Mouse (Mus musculus): ENCODE measurements at regions not wholly inside any gene's neighbourhood (a gene's known extent, or its start where the extent isn't known, plus 50 kb on each side); places are given as distances from the start of the nearest gene placed in this dataset.

- no peaks in the 10 kb centered on the region for H3K9me3 ChIP-seq (ENCODE audit: control insufficient read depth, low read length)
- no peak overlapping the region for H3K27ac ChIP-seq (ENCODE audit: low read length)
- WGBS, result 80% methylated on average over 3 of the region's 3 CpGs
- H3K4me1 ChIP-seq (ENCODE audit: control insufficient read depth, insufficient read depth, low read length), result no peaks in the 10 kb centered on the region
- no peak overlapping the region for H3K9ac ChIP-seq (ENCODE audit: low read depth, low read length)
- no peaks in the 10 kb centered on the region for H3K36me3 ChIP-seq (ENCODE audit: control insufficient read depth, insufficient read depth, low read length)
- no peak overlapping the region for H3K4me2 ChIP-seq (ENCODE audit: low read depth, low read length)
- H3K27me3 ChIP-seq (replicated peaks; ENCODE audit: control insufficient read depth, insufficient read depth, low read length), result no peaks in the 10 kb centered on the region
- no peak for ATAC-seq
- no peak overlapping the region for H3K4me3 ChIP-seq (ENCODE audit: low read length)
Observed at GRCm38 (mm10) chr16:93033943-93034342, 208.0 kb upstream of the Runx1 start.

GRCm38 (mm10) chr16:93031624-93032023 lies 205.7 kb upstream of the Runx1 start:
- Histone ChIP-seq H3K36me3 (ENCODE audit: control insufficient read depth, insufficient read depth, low read length) (no peaks in the 10 kb centered on the region), H3K4me3 (ENCODE audit: low read length) (no peak overlapping the region), H3K27ac (ENCODE audit: low read length) (no peak overlapping the region), H3K9ac (ENCODE audit: low read depth, low read length) (no peak overlapping the region), H3K4me2 (ENCODE audit: low read depth, low read length) (no peak overlapping the region), H3K27me3 (replicated peaks; ENCODE audit: control insufficient read depth, insufficient read depth, low read length) (no peaks in the 10 kb centered on the region), H3K9me3 (ENCODE audit: control insufficient read depth, low read length) (no peaks in the 10 kb centered on the region), H3K4me1 (ENCODE audit: control insufficient read depth, insufficient read depth, low read length) (no peaks in the 10 kb centered on the region)
- no peak for ATAC-seq
- 82% methylated on average over 5 of the region's 5 CpGs for WGBS

- H3K4me3 ChIP-seq (ENCODE audit: low read length), result no peak overlapping the region
- no peak for ATAC-seq
- no peaks in the 10 kb centered on the region for H3K36me3 ChIP-seq (ENCODE audit: control insufficient read depth, insufficient read depth, low read length)
- WGBS, result 76% methylated on average over 7 of the region's 7 CpGs
- no peak overlapping the region for H3K9ac ChIP-seq (ENCODE audit: low read depth, low read length)
- H3K27me3 ChIP-seq (replicated peaks; ENCODE audit: control insufficient read depth, insufficient read depth, low read length), result no peaks in the 10 kb centered on the region
- H3K9me3 ChIP-seq (ENCODE audit: control insufficient read depth, low read length), result no peaks in the 10 kb centered on the region
- no peak overlapping the region for H3K4me2 ChIP-seq (ENCODE audit: low read depth, low read length)
- H3K27ac ChIP-seq (ENCODE audit: low read length), result no peak overlapping the region
- no peaks in the 10 kb centered on the region for H3K4me1 ChIP-seq (ENCODE audit: control insufficient read depth, insufficient read depth, low read length)
Observed at GRCm38 (mm10) chr16:93028640-93029039, 202.7 kb upstream of the Runx1 start.

GRCm38 (mm10) chr16:93028016-93028415 lies 202.1 kb upstream of the Runx1 start:
- H3K36me3 ChIP-seq (ENCODE audit: control insufficient read depth, insufficient read depth, low read length), result no peaks in the 10 kb centered on the region
- no peak overlapping the region for H3K4me3 ChIP-seq (ENCODE audit: low read length)
- no peaks in the 10 kb centered on the region for H3K4me1 ChIP-seq (ENCODE audit: control insufficient read depth, insufficient read depth, low read length)
- no peaks in the 10 kb centered on the region for H3K27me3 ChIP-seq (replicated peaks; ENCODE audit: control insufficient read depth, insufficient read depth, low read length)
- ATAC-seq, result no peak
- 88% methylated on average over 7 of the region's 7 CpGs for WGBS
- H3K27ac ChIP-seq (ENCODE audit: low read length), result no peak overlapping the region
- no peak overlapping the region for H3K4me2 ChIP-seq (ENCODE audit: low read depth, low read length)
- H3K9me3 ChIP-seq (ENCODE audit: control insufficient read depth, low read length), result no peaks in the 10 kb centered on the region
- H3K9ac ChIP-seq (ENCODE audit: low read depth, low read length), result no peak overlapping the region

- Histone ChIP-seq H3K4me1 (ENCODE audit: control insufficient read depth, insufficient read depth, low read length) (no peaks in the 10 kb centered on the region), H3K4me3 (ENCODE audit: low read length) (no peak overlapping the region), H3K27me3 (replicated peaks; ENCODE audit: control insufficient read depth, insufficient read depth, low read length) (no peaks in the 10 kb centered on the region), H3K36me3 (ENCODE audit: control insufficient read depth, insufficient read depth, low read length) (no peaks in the 10 kb centered on the region), H3K27ac (ENCODE audit: low read length) (no peak overlapping the region), H3K4me2 (ENCODE audit: low read depth, low read length) (no peak overlapping the region), H3K9me3 (ENCODE audit: control insufficient read depth, low read length) (no peaks in the 10 kb centered on the region), H3K9ac (ENCODE audit: low read depth, low read length) (no peak overlapping the region)
- WGBS, result 41% methylated on average over 11 of the region's 11 CpGs
- ATAC-seq, result no peak
Observed at GRCm38 (mm10) chr16:93026094-93026648, 200.2 kb upstream of the Runx1 start.

GRCm38 (mm10) chr16:93019800-93020555 lies 194.0 kb upstream of the Runx1 start:
- no peak for ATAC-seq
- 71% methylated on average over 7 of the region's 7 CpGs for WGBS
- no peaks in the 10 kb centered on the region for H3K27me3 ChIP-seq (replicated peaks; ENCODE audit: control insufficient read depth, insufficient read depth, low read length)
- H3K36me3 ChIP-seq (ENCODE audit: control insufficient read depth, insufficient read depth, low read length), result no peaks in the 10 kb centered on the region
- no peaks in the 10 kb centered on the region for H3K4me1 ChIP-seq (ENCODE audit: control insufficient read depth, insufficient read depth, low read length)
- no peak overlapping the region for H3K4me2 ChIP-seq (ENCODE audit: low read depth, low read length)
- no peaks in the 10 kb centered on the region for H3K9me3 ChIP-seq (ENCODE audit: control insufficient read depth, low read length)
- H3K9ac ChIP-seq (ENCODE audit: low read depth, low read length), result no peak overlapping the region
- H3K4me3 ChIP-seq (ENCODE audit: low read length), result no peak overlapping the region
- no peak overlapping the region for H3K27ac ChIP-seq (ENCODE audit: low read length)

- no peaks in the 10 kb centered on the region for H3K36me3 ChIP-seq (ENCODE audit: control insufficient read depth, insufficient read depth, low read length)
- H3K9ac ChIP-seq (ENCODE audit: low read depth, low read length), result no peak overlapping the region
- ATAC-seq, result no peak
- WGBS, result 45% methylated on average over 5 of the region's 5 CpGs
- no peaks in the 10 kb centered on the region for H3K27me3 ChIP-seq (replicated peaks; ENCODE audit: control insufficient read depth, insufficient read depth, low read length)
- no peak overlapping the region for H3K4me3 ChIP-seq (ENCODE audit: low read length)
- no peaks in the 10 kb centered on the region for H3K4me1 ChIP-seq (ENCODE audit: control insufficient read depth, insufficient read depth, low read length)
- H3K4me2 ChIP-seq (ENCODE audit: low read depth, low read length), result no peak overlapping the region
- H3K9me3 ChIP-seq (ENCODE audit: control insufficient read depth, low read length), result no peaks in the 10 kb centered on the region
- no peak overlapping the region for H3K27ac ChIP-seq (ENCODE audit: low read length)
Observed at GRCm38 (mm10) chr16:93018766-93019165, 192.8 kb upstream of the Runx1 start.

GRCm38 (mm10) chr16:93017025-93017424 lies 191.1 kb upstream of the Runx1 start:
- no peaks in the 10 kb centered on the region for H3K36me3 ChIP-seq (ENCODE audit: control insufficient read depth, insufficient read depth, low read length)
- H3K4me2 ChIP-seq (ENCODE audit: low read depth, low read length), result no peak overlapping the region
- 90% methylated on average over 9 of the region's 9 CpGs for WGBS
- no peak overlapping the region for H3K9ac ChIP-seq (ENCODE audit: low read depth, low read length)
- no peak overlapping the region for H3K27ac ChIP-seq (ENCODE audit: low read length)
- H3K27me3 ChIP-seq (replicated peaks; ENCODE audit: control insufficient read depth, insufficient read depth, low read length), result no peaks in the 10 kb centered on the region
- ATAC-seq, result no peak
- H3K4me3 ChIP-seq (ENCODE audit: low read length), result no peak overlapping the region
- no peaks in the 10 kb centered on the region for H3K4me1 ChIP-seq (ENCODE audit: control insufficient read depth, insufficient read depth, low read length)
- no peaks in the 10 kb centered on the region for H3K9me3 ChIP-seq (ENCODE audit: control insufficient read depth, low read length)

GRCm38 (mm10) chr16:93015636-93016035 lies 189.7 kb upstream of the Runx1 start:
- Histone ChIP-seq H3K4me1 (ENCODE audit: control insufficient read depth, insufficient read depth, low read length) (no peaks in the 10 kb centered on the region), H3K27me3 (replicated peaks; ENCODE audit: control insufficient read depth, insufficient read depth, low read length) (no peaks in the 10 kb centered on the region), H3K36me3 (ENCODE audit: control insufficient read depth, insufficient read depth, low read length) (no peaks in the 10 kb centered on the region), H3K27ac (ENCODE audit: low read length) (no peak overlapping the region), H3K4me3 (ENCODE audit: low read length) (no peak overlapping the region), H3K9me3 (ENCODE audit: control insufficient read depth, low read length) (no peaks in the 10 kb centered on the region), H3K4me2 (ENCODE audit: low read depth, low read length) (no peak overlapping the region), H3K9ac (ENCODE audit: low read depth, low read length) (no peak overlapping the region)
- WGBS, result 55% methylated on average over 6 of the region's 6 CpGs
- no peak for ATAC-seq

- Histone ChIP-seq H3K36me3 (ENCODE audit: control insufficient read depth, insufficient read depth, low read length) (no peaks in the 10 kb centered on the region), H3K4me2 (ENCODE audit: low read depth, low read length) (no peak overlapping the region), H3K27me3 (replicated peaks; ENCODE audit: control insufficient read depth, insufficient read depth, low read length) (no peaks in the 10 kb centered on the region), H3K9me3 (ENCODE audit: control insufficient read depth, low read length) (no peaks in the 10 kb centered on the region), H3K4me1 (ENCODE audit: control insufficient read depth, insufficient read depth, low read length) (no peaks in the 10 kb centered on the region), H3K4me3 (ENCODE audit: low read length) (no peak overlapping the region), H3K9ac (ENCODE audit: low read depth, low read length) (no peak overlapping the region), H3K27ac (ENCODE audit: low read length) (no peak overlapping the region)
- ATAC-seq, result no peak
- WGBS, result 82% methylated on average over 9 of the region's 9 CpGs
Observed at GRCm38 (mm10) chr16:93014991-93015390, 189.0 kb upstream of the Runx1 start.

Data from intestine, embryonic 16.5 days (tissue).